Mouse (Mus musculus): ENCODE measurements around the gene Prkd3. TPM values are rescaled to one million over a fixed set of nuclear protein-coding genes. Genes with fewer than 3 reads are reported as not detected.
A peak's percentile ranks its signal among the peaks of the same experiment; 100 is the strongest.

The Prkd3 gene
- polyA plus RNA-seq, 1 experiment from 2014 or later, result 24.1 TPM

DNA sequence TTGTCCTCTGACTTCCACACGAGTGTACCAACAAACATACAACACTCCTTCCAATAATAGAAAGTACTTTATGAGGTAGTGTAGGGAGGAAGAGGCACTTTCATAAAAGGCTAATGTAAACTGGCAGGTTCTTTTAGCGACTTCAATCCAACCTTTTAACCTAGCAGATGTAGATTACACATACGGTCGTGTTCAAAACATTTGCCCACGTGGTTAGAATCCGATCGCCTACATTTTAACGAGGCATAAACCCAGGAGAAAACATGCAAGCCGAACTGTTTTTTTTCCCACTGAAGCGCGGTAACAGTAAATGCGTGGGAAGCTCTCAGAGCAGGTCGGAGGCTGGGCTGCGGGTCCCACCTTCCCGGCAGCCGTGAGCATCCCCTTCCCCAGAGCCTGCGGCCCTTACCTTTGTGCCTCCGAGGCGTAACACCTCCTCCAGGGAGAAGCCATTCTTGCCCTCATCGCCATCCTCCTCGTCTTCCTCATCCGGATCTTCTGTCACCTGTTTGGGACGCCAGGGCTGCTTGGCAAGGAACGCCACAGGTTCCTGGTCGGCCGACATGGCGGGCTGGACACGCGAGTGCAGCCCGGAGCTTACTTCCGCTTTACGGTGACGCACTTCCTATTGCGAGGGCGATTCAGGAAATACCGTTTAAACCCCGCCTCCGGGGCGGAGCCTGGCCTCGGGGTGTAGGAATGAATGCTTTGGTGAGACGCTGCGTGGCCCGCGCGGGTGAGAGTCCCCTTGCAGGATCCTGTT is 84.0 kb downstream of the Prkd3 start, which contains the start of the genes Cebpz and Ndufaf7:
Cebpz (minus strand) TSS at position 601 of the 763 bp plus-strand sequence.
Ndufaf7 (plus strand) TSS at position 671 of the 763 bp plus-strand sequence.
- Histone ChIP-seq H3K4me1 (ENCODE audit: insufficient read depth, low read depth, low read length) (no peaks in the 10 kb centered on the region; the same call in none of the 2 replicates), H3K27ac (ENCODE audit: low read length) (peak within 1 kb of the TSS; percentile 15; the same call in 1 of the 2 replicates), H3K36me3 (ENCODE audit: insufficient read depth, low read length) (peaks cover 11% of the 10 kb centered on the region; the same call in 1 of the 2 replicates), H3K9ac (replicated peaks; ENCODE audit: low read depth) (peak within 1 kb of the TSS; percentile 71), H3K4me3 (ENCODE audit: low read depth, low read length) (peak within 1 kb of the TSS; percentile 75), H3K27me3 (replicated peaks; ENCODE audit: insufficient read depth, low read length) (no peaks in the 10 kb centered on the region), H3K9me3 (ENCODE audit: low read length) (no peaks in the 10 kb centered on the region), H3K4me2 (replicated peaks; ENCODE audit: low read depth, low read length) (peak within 1 kb of the TSS; percentile 85)
- TF ChIP-seq EP300 (IDR thresholded peaks at IDR 0.05), result no peak
- TF ChIP-seq CTCF (IDR thresholded peaks at IDR 0.05), result no peak
- peak; percentile 98 for DNase-seq (ENCODE audit: low spot score)
- ATAC-seq, result peak; percentile 100
- 1% methylated on average over 45 of the region's 45 CpGs for WGBS

DNA sequence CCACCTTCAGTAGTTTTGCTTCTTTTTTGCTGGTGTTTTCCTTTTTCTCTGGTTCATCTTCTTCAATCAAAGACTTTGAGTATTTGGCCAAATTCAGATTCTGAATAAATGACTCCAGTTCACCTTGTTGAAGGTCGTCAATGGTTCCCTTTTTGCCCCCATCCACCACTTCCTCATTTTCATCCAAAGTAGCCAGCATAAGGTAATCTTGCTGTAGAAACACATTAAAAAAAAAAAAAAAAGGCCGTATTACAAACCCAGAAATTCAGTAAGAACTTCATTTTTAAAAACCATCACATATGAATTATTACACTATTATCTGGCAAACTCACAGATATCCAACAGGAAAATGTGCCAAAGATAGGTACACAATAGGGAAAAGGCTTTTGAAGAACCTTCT is 84.8 kb downstream of the Prkd3 start:
- H3K4me1 ChIP-seq (ENCODE audit: insufficient read depth, low read depth, low read length), result no peaks in the 10 kb centered on the region; the same call in none of the 2 replicates
- H3K27me3 ChIP-seq (replicated peaks; ENCODE audit: insufficient read depth, low read length), result no peaks in the 10 kb centered on the region
- peak overlapping the region; percentile 75 for H3K4me3 ChIP-seq (ENCODE audit: low read depth, low read length)
- ATAC-seq (no peak), DNase-seq (ENCODE audit: low spot score) (no peak)
- H3K9me3 ChIP-seq (ENCODE audit: low read length), result no peaks in the 10 kb centered on the region
- WGBS, result 83% methylated on average over 2 of the region's 2 CpGs
- H3K36me3 ChIP-seq (ENCODE audit: insufficient read depth, low read length), result peaks cover 15% of the 10 kb centered on the region; the same call in 1 of the 2 replicates
- no peak for TF ChIP-seq CTCF (IDR thresholded peaks at IDR 0.05)
- no peak for TF ChIP-seq EP300 (IDR thresholded peaks at IDR 0.05)
- H3K27ac ChIP-seq (ENCODE audit: low read length), result no peak overlapping the region
- H3K4me2 ChIP-seq (replicated peaks; ENCODE audit: low read depth, low read length), result peak overlapping the region; percentile 85
- H3K9ac ChIP-seq (replicated peaks; ENCODE audit: low read depth), result peak overlapping the region; percentile 71; the same call in 1 of the 2 replicates

DNA sequence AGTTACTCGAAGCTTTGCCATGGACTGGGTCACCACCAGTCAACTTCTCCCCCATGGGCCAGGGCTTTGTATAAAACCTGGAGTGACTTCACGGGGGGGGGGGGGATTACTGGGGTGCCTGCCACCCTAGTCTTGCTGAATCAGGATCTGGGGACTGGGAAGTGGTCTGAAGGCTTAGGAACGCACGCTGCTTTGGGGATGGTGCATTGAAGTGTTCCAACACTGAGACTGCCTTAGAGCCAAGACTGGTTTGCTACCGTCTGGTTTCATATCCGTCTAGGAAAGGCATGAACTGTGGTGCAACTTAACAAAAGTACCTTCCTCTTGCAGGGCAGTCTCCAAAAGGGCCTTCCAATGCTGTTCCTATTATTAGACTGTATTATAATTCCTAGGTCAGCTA is 102.9 kb downstream of the Prkd3 start:
- H3K4me2 ChIP-seq (replicated peaks; ENCODE audit: low read depth, low read length), result no peak overlapping the region

GRCm38 (mm10) chr17:78916899-78917298 is 103.7 kb downstream of the Prkd3 start:
- no peak for ATAC-seq
- Histone ChIP-seq H3K4me1 (ENCODE audit: insufficient read depth, low read depth, low read length) (peaks cover 5% of the 10 kb centered on the region; the same call in 1 of the 2 replicates), H3K27me3 (replicated peaks; ENCODE audit: insufficient read depth, low read length) (no peaks in the 10 kb centered on the region), H3K4me2 (replicated peaks; ENCODE audit: low read depth, low read length) (peak overlapping the region; percentile 84), H3K4me3 (ENCODE audit: low read depth, low read length) (peak overlapping the region; percentile 67), H3K36me3 (ENCODE audit: insufficient read depth, low read length) (peaks cover 12% of the 10 kb centered on the region), H3K27ac (ENCODE audit: low read length) (peak overlapping the region; percentile 88), H3K9ac (replicated peaks; ENCODE audit: low read depth) (peak overlapping the region; percentile 60), H3K9me3 (ENCODE audit: low read length) (no peaks in the 10 kb centered on the region)
- TF ChIP-seq CTCF (IDR thresholded peaks at IDR 0.05) (no peak), EP300 (IDR thresholded peaks at IDR 0.05) (no peak)
- WGBS, result 2% methylated on average over 11 of the region's 11 CpGs
- no peak for DNase-seq (ENCODE audit: low spot score)

More for the DNA sequence above, 102.9 kb downstream of the Prkd3 start:
- 39% methylated on average over 6 of the region's 6 CpGs for WGBS
- no peak for TF ChIP-seq CTCF (IDR thresholded peaks at IDR 0.05)
- TF ChIP-seq EP300 (IDR thresholded peaks at IDR 0.05), result no peak
- Histone ChIP-seq H3K4me3 (ENCODE audit: low read depth, low read length) (no peak overlapping the region), H3K36me3 (ENCODE audit: insufficient read depth, low read length) (peaks cover 12% of the 10 kb centered on the region), H3K27ac (ENCODE audit: low read length) (no peak overlapping the region), H3K9me3 (ENCODE audit: low read length) (no peaks in the 10 kb centered on the region), H3K4me1 (ENCODE audit: insufficient read depth, low read depth, low read length) (peaks cover 5% of the 10 kb centered on the region; the same call in 1 of the 2 replicates), H3K9ac (replicated peaks; ENCODE audit: low read depth) (no peak overlapping the region), H3K27me3 (replicated peaks; ENCODE audit: insufficient read depth, low read length) (no peaks in the 10 kb centered on the region)
- DNase-seq (ENCODE audit: low spot score), result no peak
- no peak for ATAC-seq

DNA sequence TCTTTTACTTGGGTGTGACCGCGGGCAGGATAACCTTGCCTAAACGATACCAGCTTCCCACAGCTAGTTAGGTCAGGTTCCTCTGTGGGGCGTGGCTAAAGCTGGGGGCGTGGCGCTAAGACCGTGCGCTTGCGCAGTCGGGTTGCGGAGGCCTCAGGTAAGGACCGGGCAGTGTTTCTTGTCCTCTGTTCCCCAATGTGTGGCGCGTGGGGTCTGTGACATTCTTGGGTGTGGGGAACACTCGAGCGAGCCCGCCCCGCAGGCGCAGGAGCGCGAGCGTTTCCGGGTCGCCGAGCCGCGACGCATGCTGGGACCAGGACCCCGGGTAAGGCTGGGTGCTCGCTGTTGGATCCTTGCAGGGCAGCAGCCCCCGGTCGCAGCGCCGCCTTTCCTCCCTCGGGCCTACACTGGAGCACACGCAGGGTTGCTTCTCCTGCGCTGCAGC is 104.2 kb downstream of the Prkd3 start, which contains the start of gene Cebpzos:
Cebpzos (plus strand) TSS at position 132 of the 445 bp plus-strand sequence.
- DNase-seq (ENCODE audit: low spot score) (peak; percentile 92), ATAC-seq (peak; percentile 96)
- Histone ChIP-seq H3K9me3 (ENCODE audit: low read length) (no peaks in the 10 kb centered on the region), H3K9ac (replicated peaks; ENCODE audit: low read depth) (peak within 1 kb of the TSS; percentile 60), H3K4me3 (ENCODE audit: low read depth, low read length) (peak within 1 kb of the TSS; percentile 67), H3K4me1 (ENCODE audit: insufficient read depth, low read depth, low read length) (peaks cover 5% of the 10 kb centered on the region; the same call in 1 of the 2 replicates), H3K27me3 (replicated peaks; ENCODE audit: insufficient read depth, low read length) (no peaks in the 10 kb centered on the region), H3K36me3 (ENCODE audit: insufficient read depth, low read length) (peaks cover 12% of the 10 kb centered on the region), H3K4me2 (replicated peaks; ENCODE audit: low read depth, low read length) (peak within 1 kb of the TSS; percentile 84), H3K27ac (ENCODE audit: low read length) (peak within 1 kb of the TSS; percentile 88)
- under 1% methylated on average over 37 of the region's 37 CpGs for WGBS
- TF ChIP-seq EP300 (IDR thresholded peaks at IDR 0.05) (no peak), CTCF (IDR thresholded peaks at IDR 0.05) (no peak; the same call in 1 of the 2 replicates)

DNA sequence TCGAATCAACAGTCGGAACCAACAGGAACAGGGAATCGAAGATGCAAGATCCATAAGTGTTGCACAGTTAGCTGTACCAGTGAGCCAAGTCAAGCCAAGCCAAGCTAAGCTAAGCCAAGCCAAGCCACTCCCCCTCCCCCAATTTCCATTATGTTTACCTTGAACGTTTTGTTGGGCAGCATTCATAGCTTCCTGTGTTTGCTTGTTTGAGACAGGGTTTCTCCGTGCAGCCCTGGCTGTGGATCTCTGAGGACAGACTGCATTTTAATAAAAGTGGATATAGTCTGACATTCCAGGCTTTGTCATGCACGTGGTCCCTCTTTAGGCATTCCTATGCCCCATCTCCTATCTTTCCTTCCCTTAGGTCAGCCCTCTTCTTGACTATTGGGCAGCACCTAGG is 104.8 kb downstream of the Prkd3 start:
- no peak for DNase-seq (ENCODE audit: low spot score)
- ATAC-seq, result no peak
- Histone ChIP-seq H3K9me3 (ENCODE audit: low read length) (no peaks in the 10 kb centered on the region), H3K36me3 (ENCODE audit: insufficient read depth, low read length) (peaks cover 12% of the 10 kb centered on the region), H3K4me2 (replicated peaks; ENCODE audit: low read depth, low read length) (peak overlapping the region; percentile 84), H3K27ac (ENCODE audit: low read length) (peak overlapping the region; percentile 88; the same call in 1 of the 2 replicates), H3K4me3 (ENCODE audit: low read depth, low read length) (peak overlapping the region; percentile 67), H3K27me3 (replicated peaks; ENCODE audit: insufficient read depth, low read length) (no peaks in the 10 kb centered on the region), H3K9ac (replicated peaks; ENCODE audit: low read depth) (peak overlapping the region; percentile 60; the same call in 1 of the 2 replicates), H3K4me1 (ENCODE audit: insufficient read depth, low read depth, low read length) (peaks cover 5% of the 10 kb centered on the region; the same call in 1 of the 2 replicates)
- WGBS, result 51% methylated on average over 6 of the region's 6 CpGs
- no peak for TF ChIP-seq EP300 (IDR thresholded peaks at IDR 0.05)
- no peak for TF ChIP-seq CTCF (IDR thresholded peaks at IDR 0.05)
